Mouse (Mus musculus): ENCODE data around the gene Irs2. TPM values are rescaled to one million over a fixed set of nuclear protein-coding genes. Genes with fewer than 3 reads are reported as not detected.
A peak's percentile ranks its signal among the peaks of the same experiment; 100 is the strongest.

Irs2 gene
- 12.3 and 12.5 TPM in 2 replicates for total RNA-seq (2015)
- total RNA-seq (2017), result 7.6 and 10.9 TPM in 2 replicates

- no peak for ATAC-seq (ENCODE audit: poor library complexity, severe bottlenecking)
These were observed at the start of gene Irs2 for GRCm38 (mm10) chr8:11008379-11008775. Gene Irs2, minus strand, starts transcription at chr8:11008458.

- no peak for ATAC-seq (ENCODE audit: poor library complexity, severe bottlenecking)
These were observed 48.4 kb upstream of the Irs2 start for GRCm38 (mm10) chr8:11056665-11057064.

- ATAC-seq (ENCODE audit: poor library complexity, severe bottlenecking), result no peak
These were observed 47.9 kb upstream of the Irs2 start for GRCm38 (mm10) chr8:11056175-11056563.

GRCm38 (mm10) chr8:11055557-11056174 lies 47.4 kb upstream of the Irs2 start:
- no peak for ATAC-seq (ENCODE audit: poor library complexity, severe bottlenecking)

- peak; percentile 56 for ATAC-seq (ENCODE audit: poor library complexity, severe bottlenecking)
These were observed 41.6 kb upstream of the Irs2 start for GRCm38 (mm10) chr8:11049835-11050234.

- no peak for ATAC-seq (ENCODE audit: poor library complexity, severe bottlenecking)
These were observed 39.6 kb upstream of the Irs2 start for GRCm38 (mm10) chr8:11047812-11048211.

- ATAC-seq (ENCODE audit: poor library complexity, severe bottlenecking), result no peak
These were observed 36.4 kb upstream of the Irs2 start for GRCm38 (mm10) chr8:11044660-11045059.

- ATAC-seq (ENCODE audit: poor library complexity, severe bottlenecking), result no peak
These were observed 35.3 kb upstream of the Irs2 start for GRCm38 (mm10) chr8:11043591-11043990.

- no peak for ATAC-seq (ENCODE audit: poor library complexity, severe bottlenecking)
These were observed 34.8 kb upstream of the Irs2 start for GRCm38 (mm10) chr8:11042872-11043587.

GRCm38 (mm10) chr8:11040088-11040487 lies 31.8 kb upstream of the Irs2 start:
- ATAC-seq (ENCODE audit: poor library complexity, severe bottlenecking), result no peak

- peak; percentile 81 for ATAC-seq (ENCODE audit: poor library complexity, severe bottlenecking)
These were observed 30.5 kb upstream of the Irs2 start for GRCm38 (mm10) chr8:11038788-11039187.

- peak; percentile 76 for ATAC-seq (ENCODE audit: poor library complexity, severe bottlenecking)
These were observed 30.1 kb upstream of the Irs2 start for GRCm38 (mm10) chr8:11038367-11038766.

GRCm38 (mm10) chr8:11036790-11037189 lies 28.5 kb upstream of the Irs2 start:
- ATAC-seq (ENCODE audit: poor library complexity, severe bottlenecking), result no peak

GRCm38 (mm10) chr8:11035628-11036416 lies 27.6 kb upstream of the Irs2 start:
- no peak for ATAC-seq (ENCODE audit: poor library complexity, severe bottlenecking)

GRCm38 (mm10) chr8:11024871-11025270 lies 16.6 kb upstream of the Irs2 start:
- ATAC-seq (ENCODE audit: poor library complexity, severe bottlenecking), result no peak

GRCm38 (mm10) chr8:11020949-11021572 lies 12.8 kb upstream of the Irs2 start:
- ATAC-seq (ENCODE audit: poor library complexity, severe bottlenecking), result peak; percentile 54

- peak; percentile 71 for ATAC-seq (ENCODE audit: poor library complexity, severe bottlenecking)
These were observed 7.4 kb upstream of the Irs2 start for GRCm38 (mm10) chr8:11015622-11016021.

- ATAC-seq (ENCODE audit: poor library complexity, severe bottlenecking), result no peak
These were observed 5.0 kb upstream of the Irs2 start for GRCm38 (mm10) chr8:11013258-11013657.

- ATAC-seq (ENCODE audit: poor library complexity, severe bottlenecking), result no peak
These were observed 3.7 kb upstream of the Irs2 start for GRCm38 (mm10) chr8:11011787-11012485.

- ATAC-seq (ENCODE audit: poor library complexity, severe bottlenecking), result no peak
These were observed 2.8 kb upstream of the Irs2 start for GRCm38 (mm10) chr8:11010913-11011605.

Measured in megakaryocyte, adult 5-6 weeks (primary cell).